Mouse (Mus musculus) left cerebral cortex, postnatal 10 days (tissue): ENCODE measurements at regions not wholly inside any gene's neighbourhood (a gene's known extent, or its start where the extent isn't known, plus 50 kb on each side); places are given as distances from the start of the nearest gene placed in this dataset.
"Not testable (repeated sequence)": the region's sequence is repeated elsewhere in the genome, so short reads cannot be mapped to it uniquely, and the experiment has no call there.

Experiments used
- DNase-seq, 2 experiments: peaks; one replicate each; pipeline ENCODE4 v3.0.0; 2021 to 2022; ENCODE audit warnings: low spot score in 2 of 2, mixed read lengths in 1 of 2; ENCODE audit errors: extremely low spot score in 1 of 2
- intact Hi-C: fragments of 180-260 bp; cut with DNase I; formaldehyde crosslinking; loops from one replicate; pipeline ENCODE4 v1.15.1; 2025

DNA sequence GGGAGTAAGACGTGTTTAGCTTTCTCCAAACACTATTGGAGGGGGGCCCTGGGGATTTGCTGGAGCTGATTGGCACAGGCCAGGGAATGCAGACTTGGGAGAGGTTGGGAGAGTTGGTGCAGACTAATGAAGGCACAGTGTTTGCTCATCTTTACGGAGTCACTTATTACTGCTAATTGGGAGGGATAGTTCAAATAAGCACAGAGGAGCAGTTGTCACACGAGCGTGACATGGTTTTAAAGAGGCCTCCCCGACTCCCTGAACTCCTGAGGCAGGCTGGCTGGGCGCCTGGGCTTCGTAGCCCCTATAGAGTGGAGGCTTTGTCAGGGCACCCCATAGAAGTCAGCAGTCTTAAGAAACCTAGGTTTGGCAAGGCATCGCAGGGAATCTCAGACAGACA, 145.0 kb upstream of the Kiz start:
- intact Hi-C loops, result loop anchor here (5.0 kb wide), 1 partner anchor 73 kb away; no protein-coding TSS in a partner anchor
- DNase-seq, result peak; percentile 16 to 43

DNA sequence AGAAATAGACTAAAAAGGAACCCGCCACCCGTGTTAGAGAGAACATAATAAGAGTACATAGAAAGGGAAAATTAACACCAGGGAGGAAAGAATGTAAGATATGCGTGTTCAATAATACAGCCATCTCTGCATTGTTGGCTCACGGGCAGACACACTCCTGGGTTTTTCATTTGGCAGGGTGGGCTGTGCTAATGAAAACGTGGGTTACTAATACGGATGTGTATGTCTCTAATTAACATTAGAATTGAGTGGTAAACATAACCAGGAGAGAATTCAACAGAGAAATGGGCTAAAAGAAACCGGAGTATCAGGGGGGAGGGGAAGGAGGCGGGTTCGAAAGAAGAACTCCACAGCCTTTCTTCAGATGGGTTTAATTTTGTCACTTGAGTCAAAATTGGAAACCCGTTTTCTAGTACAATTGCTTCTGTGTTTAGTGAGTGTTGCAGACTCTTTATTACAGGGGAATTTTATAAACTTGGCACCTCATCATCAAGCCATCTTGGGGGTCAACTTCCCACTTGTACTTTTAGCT, 134.4 kb upstream of the Kiz start:
- DNase-seq, result no peak
- intact Hi-C loops, result loop anchor here (5.0 kb wide), 3 partner anchors 116 to 461 kb away; partner anchors contain the start of gene Nkx2-4

DNA sequence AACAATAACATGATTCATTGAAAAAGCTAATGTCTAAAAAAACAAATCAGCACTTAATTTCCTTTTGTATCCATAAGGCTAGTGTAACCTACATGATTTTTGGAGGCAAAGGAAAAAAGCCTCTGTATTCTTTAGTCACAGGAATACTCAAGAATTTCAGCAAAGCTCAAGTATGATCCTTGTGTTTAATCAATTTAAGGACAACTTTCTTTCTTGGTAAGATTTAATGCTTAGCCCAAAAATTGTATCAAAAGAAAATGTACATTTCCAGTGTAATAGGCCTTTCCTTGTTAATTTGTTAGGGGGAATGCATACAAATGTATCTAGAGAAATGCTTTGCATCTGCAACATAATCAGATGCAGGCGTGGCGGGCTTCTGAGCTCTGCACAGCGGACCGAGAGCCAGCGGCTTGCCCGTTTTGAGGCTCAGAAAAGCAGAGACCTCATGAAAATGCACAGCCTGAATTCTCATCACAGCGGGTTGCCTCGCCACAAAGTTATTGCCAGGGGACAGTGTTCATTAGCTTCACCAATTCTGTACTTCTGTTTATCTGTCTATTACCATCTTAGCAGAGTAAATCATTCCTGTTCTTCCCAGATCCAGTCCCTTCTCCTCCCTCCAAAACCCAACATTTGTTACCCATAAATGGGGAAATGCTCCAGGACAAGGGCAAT, 133.2 kb upstream of the Kiz start:
- no peak for DNase-seq
- intact Hi-C loops, result loop anchor here (5.0 kb wide), 3 partner anchors 115 to 460 kb away; partner anchors contain the start of gene Nkx2-4

DNA sequence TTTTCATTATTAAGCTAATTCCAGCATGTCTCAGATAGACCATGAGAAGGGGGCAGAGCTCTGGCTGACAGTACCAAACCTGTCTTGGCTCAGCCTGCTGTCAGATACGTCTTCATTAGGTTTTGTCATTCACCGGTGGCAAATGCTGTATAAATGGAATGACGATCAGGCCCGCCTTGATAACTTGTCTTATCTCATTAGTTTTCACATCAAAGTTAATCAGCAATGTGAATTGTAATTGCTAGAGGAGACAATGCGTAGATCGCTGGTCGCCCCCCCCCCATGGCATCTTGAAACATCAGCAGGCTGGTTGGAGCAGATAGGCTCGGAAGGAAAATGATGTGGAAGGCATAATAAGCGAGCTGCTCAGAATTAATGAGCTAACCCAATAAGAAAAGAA, 132.5 kb upstream of the Kiz start:
- no peak for DNase-seq
- intact Hi-C loops, result loop anchor here (5.0 kb wide), 3 partner anchors 114 to 459 kb away; partner anchors contain the start of gene Nkx2-4

DNA sequence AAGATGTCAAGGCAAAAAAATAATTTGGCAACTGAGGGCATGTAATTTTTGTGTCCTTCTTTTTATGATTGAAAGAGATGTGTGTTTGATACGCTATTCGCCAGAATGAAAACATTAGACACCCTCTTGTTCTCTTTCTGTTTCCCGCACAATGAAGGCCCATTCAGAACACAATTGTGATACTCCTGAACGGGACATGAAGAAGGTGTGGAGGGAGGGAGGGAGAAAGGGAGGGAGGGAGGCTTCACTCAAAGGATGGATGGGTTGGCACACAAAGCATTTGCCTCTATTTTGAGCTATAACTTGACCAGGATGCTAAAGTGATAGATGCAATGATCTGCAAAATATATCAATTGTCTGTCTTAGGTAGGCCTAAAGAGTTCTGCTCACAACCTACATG, 132.0 kb upstream of the Kiz start:
- intact Hi-C loops, result loop anchor here (5.0 kb wide), 3 partner anchors 114 to 459 kb away; partner anchors contain the start of gene Nkx2-4
- no peak for DNase-seq

DNA sequence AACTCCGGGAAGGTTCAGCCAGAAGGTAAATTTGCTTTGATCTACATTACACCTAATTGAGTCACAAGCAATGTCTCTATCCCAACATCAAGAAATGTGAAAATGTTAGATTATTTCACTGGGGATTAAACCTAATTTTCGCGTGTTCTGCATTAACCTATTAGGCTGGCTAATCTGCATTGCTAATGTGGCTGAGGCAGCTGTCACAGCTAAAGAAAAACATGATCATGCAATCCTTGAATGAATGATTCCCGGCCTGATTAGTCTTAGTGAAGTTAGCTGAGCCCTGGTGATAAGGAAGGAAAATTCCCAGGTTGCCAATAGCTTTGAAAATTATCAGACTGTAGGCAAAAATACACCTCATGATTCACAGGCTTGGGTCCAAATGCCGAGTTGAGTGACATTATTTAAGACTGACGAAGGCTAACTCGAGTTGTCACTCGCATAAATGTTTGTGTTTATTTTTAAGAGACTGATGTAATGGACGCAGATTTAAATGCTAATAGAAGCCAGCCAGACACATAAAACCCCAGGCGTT, 131.5 kb upstream of the Kiz start:
- DNase-seq, result no peak
- intact Hi-C loops, result loop anchor here (5.0 kb wide), 3 partner anchors 113 to 458 kb away; partner anchors contain the start of gene Nkx2-4

DNA sequence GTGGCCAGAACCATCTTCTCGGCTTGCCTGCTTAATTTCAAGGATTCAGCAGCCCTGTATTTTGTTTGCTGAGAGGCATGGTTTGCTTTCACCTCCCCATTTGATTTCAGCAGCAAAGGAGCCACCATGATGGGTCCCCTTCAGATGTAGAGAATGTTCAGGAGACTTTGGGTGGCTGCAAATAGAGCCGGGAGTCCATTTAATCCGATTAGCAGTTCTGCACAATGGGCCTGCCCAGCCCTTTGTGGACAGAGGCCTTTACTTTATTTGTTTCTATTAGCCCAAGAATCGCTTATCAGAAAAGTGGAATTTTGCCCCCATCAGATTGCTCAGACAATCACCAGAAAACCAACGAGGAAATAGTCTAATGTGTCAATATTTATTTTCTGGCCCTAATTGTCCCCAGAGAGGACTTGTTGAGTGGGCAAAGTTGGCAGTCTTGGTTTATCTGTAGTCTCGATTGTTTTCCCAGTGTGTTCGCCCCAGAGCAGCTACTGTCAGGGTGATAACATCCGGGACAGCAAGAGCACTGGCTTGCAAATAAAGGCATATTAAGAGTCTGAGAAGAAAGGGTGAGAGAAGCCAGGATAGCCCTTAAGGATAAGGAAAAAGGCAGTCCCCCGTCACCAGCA, 130.6 kb upstream of the Kiz start:
- intact Hi-C loops, result loop anchor here (5.0 kb wide), 3 partner anchors 112 to 457 kb away; partner anchors contain the start of gene Nkx2-4
- DNase-seq, result no peak

DNA sequence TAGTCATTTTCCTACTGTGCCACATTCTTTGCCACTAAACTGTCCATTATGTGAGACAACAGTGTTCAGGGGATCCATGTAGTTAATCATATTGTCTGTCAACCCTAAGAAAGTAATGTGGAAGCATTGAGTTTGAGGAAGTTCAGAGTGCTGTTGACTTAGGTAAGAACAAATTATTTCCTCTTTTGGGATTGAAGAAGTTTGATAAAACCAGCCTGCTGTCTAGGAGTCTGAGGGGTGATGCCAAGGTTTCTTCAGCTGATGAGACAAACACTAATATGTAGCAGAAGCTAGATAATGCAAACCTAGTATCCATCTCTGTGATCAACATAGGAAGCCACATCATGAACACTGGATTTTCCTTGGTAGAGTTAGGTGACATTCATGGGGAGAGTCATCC, 127.0 kb upstream of the Kiz start:
- no peak for DNase-seq
- intact Hi-C loops, result no loop called here

DNA sequence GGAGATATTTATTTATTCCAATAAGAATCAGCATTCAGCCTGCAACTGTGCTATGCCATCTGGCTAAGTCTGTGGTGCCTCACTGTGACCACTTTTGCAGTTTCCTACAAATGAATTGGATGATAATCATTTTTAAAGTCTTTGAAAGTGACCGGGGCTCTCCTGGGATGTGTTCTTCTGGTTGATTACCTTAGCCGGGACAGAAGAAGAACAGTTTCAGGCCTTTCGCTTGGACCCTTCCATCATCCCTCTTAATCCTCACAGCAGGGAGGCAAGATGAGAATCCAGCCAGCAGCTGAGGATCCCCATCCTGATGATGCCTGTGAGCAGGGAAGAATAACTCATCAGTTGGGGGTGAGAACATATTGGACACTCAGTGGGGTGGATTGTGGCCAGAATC, 124.6 kb upstream of the Kiz start:
- no peak for DNase-seq
- intact Hi-C loops, result no loop called here

DNA sequence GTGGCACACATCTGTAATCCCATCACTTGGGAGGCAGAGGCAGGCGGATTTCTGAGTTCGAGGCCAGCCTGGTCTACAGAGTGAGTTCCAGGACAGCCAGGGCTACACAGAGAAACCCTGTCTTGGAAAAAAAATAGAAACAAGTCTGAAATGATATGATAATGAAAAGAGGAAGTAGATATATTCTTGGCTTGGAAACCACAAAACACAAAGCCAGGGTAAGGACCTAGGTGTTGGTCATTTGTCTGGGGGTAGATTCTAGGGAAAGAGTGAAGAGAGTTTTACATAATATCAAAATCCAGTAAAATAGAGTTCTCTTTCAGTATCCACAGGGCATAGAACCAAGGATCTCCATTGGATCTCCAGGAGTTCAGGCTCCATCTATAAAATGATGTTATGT, 122.8 kb upstream of the Kiz start:
- intact Hi-C loops, DNase-seq: not testable (repeated sequence)

DNA sequence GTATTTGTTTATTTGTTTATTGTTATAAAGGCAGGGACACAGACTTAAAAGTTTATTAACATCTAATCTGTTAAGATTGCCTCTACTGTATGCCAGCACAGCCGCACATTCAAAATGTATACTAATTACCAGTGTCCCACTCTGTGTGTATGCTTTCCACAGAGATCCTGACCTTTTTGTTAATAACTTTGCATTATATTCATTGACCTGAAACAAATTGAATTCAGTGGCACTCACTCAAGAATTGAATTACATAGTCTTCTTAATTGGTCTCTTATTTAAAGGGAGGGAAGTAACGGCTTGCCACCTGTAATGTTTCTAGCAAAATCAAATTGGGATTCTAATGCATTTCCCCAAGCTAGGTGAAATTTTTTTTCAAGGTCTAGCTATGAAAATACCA, 111.3 kb upstream of the Kiz start:
- intact Hi-C loops, result no loop called here
- no peak for DNase-seq

DNA sequence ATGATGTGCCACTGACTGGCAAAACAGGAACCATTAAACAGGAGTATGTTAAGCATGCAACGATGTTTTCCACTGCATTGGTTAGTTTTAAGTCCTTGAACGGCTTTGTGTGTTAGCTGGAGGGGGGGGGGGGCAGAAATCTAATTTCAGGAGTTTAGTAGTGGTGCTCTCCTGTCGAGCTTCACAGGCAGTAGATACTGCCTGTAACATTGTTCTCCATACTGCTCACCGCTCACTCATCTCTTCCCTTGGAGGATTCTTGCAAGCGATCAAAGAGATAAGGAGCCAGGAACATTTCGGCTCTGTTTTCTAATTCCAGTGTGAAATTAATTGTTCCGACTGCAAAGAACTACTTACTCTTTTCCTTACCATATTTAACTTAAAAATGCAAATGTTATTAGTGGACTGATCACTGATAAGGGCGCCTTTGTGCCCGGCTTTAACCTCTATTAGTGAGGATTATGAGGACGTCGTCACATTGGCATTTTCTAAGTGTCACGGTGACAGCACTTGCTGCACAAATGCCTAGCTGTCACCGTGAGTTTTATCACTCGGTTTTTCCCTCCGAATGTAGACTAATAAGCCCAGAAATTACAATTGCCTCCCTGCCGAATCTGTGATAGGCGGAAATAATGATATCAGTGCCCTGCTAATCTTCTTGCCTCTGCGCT, 110.5 kb upstream of the Kiz start:
- no peak for DNase-seq

DNA sequence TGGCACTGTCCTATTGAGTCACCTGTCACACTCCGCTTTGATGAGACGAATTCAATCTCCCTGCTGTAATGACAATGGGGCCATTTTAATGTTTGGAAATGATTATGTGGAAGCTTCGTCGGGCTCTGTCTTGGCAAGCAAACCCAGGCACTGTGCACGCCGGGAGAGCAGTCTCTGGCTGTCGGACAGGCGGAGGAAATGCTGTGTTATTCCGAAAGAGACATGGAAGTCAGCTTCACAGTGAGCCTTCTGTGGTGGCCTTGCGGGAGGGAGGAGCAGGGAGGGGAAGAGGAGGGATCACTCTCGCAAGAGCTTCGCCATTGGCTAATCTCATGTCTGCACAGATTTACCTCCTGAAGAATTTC, 110.0 kb upstream of the Kiz start:
- intact Hi-C loops, result no loop called here
- peak; percentile 44 to 52 for DNase-seq

More for the DNA sequence above, 110.5 kb upstream of the Kiz start:
- intact Hi-C loops, result no loop called here

DNA sequence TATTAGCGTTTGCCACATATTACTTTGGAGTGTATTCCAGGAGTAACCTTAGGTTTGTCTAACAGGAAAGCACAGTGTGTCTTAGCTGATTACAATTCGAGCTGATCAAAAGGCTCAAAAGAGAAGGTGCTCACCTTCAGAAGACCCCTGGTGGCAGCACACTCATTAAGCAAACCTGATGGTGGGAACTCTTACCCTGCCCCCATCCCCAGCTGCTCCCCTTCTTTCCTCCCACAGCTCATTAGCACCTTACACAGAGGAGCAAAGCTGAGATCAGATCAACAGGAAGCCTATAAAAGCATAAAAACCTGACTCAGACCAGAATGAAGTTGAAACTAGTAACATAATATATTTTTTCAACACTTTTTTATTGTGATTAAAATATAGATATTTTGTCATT, 101.7 kb upstream of the Kiz start:
- intact Hi-C loops, result no loop called here
- DNase-seq, result no peak

DNA sequence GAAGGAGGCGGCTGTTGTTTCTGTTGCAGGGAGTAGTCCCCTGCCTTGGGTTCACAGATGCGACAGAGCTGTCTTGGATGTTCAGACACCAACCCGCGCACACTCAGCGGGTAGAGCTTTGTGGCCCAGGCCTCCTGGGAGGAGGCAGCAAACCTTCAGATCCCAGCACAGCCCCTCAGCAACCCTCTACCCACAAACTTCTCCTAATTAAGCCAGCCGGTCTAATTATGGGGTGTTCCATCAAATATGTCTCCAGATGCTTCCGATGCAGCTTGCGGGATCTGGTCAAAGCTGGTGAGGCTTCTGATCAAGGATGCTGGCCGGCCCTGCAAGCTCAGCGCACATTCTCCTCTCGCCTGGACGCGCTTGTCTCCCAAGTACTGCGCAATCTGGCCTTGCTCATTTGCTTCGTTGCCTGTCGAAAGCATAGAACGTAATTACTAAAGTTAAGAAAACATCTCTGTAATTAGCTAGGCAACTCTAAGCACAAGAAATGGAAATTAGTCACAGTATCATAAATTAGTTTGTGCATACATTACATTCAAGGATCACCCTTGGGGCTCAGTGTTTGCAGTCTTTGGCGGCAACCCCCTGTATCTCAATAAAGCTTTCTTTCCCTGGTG, 92.0 kb upstream of the Kiz start:
- intact Hi-C loops, result no loop called here
- DNase-seq, result no peak

DNA sequence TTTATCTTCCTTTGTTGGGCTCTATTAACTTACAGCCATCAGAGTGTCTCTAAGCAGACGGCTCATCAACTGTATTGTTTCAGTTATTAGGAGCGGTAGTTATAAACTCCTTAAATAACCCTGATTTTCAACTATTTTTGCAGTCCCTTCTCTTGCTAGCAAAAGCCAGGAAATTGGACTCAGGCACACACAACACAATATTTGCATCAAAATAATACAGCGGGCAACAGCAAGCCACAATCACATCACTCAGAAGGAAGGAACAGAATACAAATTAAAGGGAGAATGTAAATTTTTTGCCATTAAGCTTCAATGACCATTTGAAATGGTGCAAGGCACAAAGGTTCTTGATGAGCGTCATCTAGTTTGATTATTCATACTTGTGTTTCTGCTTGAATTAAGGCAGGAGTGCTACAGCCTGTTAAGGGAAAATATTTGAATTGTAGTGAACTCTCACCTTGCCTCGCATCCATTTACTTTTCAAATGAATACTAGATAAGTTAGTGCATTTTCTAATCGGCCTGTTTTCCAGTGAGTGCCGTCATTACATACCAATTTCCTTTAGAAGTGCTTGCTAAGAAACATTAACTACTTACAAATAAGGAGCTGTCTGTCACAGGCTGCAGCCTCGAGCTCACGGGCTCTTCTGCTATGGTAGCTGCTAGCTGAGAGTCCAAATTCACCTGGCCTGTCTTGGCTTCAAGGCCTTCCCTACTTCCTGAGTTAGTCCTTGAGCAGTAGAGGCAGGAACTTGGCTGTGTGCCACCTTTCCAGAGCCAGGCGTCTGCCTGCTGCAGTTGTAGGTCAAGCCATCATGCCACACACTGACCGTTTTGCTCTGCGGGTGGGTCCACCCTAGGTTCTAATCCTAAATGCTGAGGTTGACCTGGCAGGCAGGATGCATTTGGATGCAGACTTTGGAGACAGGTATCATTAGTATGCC, 91.1 kb upstream of the Kiz start:
- peak in 1 of 2 experiments; percentile 30 for DNase-seq
- intact Hi-C loops, result no loop called here

DNA sequence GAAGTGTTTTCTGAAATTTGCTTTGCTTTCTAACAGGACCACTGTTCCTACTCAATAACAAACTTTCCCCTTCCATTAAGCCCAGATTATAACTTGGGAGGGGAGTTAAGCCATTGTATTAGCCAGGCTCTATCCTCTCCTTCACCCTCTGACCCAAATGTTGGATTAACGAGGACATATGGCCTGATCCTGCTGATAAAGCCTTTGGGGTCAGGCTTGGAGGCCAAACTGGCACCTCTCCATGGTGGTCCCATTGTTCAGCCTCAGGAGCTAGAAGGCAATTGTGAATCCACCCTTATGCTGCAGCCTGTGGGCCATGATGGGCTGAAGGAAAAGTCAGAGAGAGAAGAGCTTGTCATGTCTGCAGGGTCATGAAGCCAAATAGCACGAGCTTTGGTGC, 80.8 kb upstream of the Kiz start:
- intact Hi-C loops, result no loop called here
- no peak for DNase-seq
